Mouse (Mus musculus): ENCODE measurements at regions not wholly inside any gene's neighbourhood (a gene's known extent, or its start where the extent isn't known, plus 50 kb on each side); places are given as distances from the start of the nearest gene placed in this dataset.
A peak's percentile ranks its signal among the peaks of the same experiment; 100 is the strongest.

DNA sequence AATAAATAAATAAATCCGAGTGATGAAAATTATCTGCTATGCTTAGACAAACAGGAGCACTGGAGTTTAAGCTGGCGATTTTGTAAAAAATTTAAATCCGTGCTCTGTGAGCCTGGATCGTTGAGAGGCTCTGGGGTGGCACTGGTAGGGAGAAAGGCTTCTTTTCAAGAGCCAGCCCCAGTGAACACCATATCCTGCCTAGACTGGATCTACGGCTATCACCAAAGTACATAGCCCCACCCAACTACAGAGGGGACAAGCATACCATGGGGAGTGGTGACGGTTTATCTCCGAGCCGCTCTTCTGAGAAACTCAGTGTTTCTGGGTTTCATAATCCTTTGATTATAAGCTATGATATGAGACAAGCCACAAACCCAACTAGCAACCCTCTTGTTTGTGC is 199.0 kb downstream of the Gm11011 start:
- Histone ChIP-seq H3K27me3 (ENCODE audit: control insufficient read depth, insufficient read depth, low read length) (no peaks in the 10 kb centered on the region), H3K9me3 (ENCODE audit: control insufficient read depth, low read length) (no peaks in the 10 kb centered on the region), H3K27ac (replicated peaks) (no peak overlapping the region), H3K9ac (ENCODE audit: low read length) (no peak overlapping the region), H3K4me2 (replicated peaks; ENCODE audit: low read depth) (no peak overlapping the region), H3K4me1 (replicated peaks; ENCODE audit: control insufficient read depth, insufficient read depth) (no peaks in the 10 kb centered on the region), H3K36me3 (ENCODE audit: control insufficient read depth, insufficient read depth, low read length) (no peaks in the 10 kb centered on the region), H3K4me3 (ENCODE audit: low read depth, low read length) (no peak overlapping the region)
- 57% methylated on average over 8 of the region's 8 CpGs for WGBS
- TF ChIP-seq EP300 (optimal IDR thresholded peaks at IDR 0.05) (no peak), CTCF (IDR thresholded peaks at IDR 0.05; ENCODE audit: low read depth) (no peak)
- ATAC-seq (ENCODE audit: low FRiP score, low TSS enrichment) (peak; percentile 54; the same call in 1 of the 2 replicates), DNase-seq (ENCODE audit: low spot score) (no peak)

DNA sequence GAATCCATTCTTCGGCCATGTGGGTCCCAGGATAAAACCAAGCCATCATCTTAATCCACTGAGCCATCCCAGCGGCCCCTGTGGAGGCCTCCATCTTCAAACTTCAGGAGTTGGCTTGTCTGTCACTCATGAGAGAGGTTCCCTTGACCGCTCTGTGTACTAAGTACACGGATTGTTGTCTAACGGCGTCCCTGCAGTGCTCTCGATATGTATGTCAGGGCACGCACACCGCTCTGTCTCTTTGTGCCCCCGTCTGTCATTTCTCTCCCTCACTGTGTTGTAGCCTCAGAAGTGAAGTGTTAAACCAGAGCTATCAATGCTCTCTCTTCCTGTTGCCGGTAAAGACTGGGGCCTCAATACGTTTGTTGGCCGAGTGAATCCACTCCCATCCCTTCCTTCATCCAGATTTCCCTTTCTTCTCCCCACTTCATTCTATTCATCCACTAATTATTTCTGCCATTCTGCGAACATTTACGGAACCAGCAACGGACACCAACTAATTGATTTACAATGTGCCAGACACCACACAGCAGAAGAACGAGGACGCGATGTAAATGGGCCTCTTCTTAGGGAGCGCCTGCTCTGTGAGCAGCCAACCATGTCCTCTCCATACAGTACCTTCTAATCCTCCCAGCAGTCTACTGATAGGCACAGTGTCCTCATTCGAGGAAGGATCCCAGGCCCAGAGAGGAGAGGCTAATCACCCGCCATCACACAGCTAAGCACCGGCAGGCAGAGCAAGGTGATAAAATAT is 199.6 kb downstream of the Gm11011 start:
- no peaks in the 10 kb centered on the region for H3K27me3 ChIP-seq (ENCODE audit: control insufficient read depth, insufficient read depth, low read length)
- no peak overlapping the region for H3K4me3 ChIP-seq (ENCODE audit: low read depth, low read length)
- ATAC-seq (ENCODE audit: low FRiP score, low TSS enrichment) (no peak), DNase-seq (ENCODE audit: low spot score) (no peak)
- 72% methylated on average over 23 of the region's 23 CpGs for WGBS
- no peak overlapping the region for H3K9ac ChIP-seq (ENCODE audit: low read length)
- no peaks in the 10 kb centered on the region for H3K4me1 ChIP-seq (replicated peaks; ENCODE audit: control insufficient read depth, insufficient read depth)
- TF ChIP-seq CTCF (IDR thresholded peaks at IDR 0.05; ENCODE audit: low read depth) = no peak
- no peak for TF ChIP-seq EP300 (optimal IDR thresholded peaks at IDR 0.05)
- H3K4me2 ChIP-seq (replicated peaks; ENCODE audit: low read depth) = no peak overlapping the region
- H3K9me3 ChIP-seq (ENCODE audit: control insufficient read depth, low read length) = no peaks in the 10 kb centered on the region
- H3K27ac ChIP-seq (replicated peaks) = no peak overlapping the region
- no peaks in the 10 kb centered on the region for H3K36me3 ChIP-seq (ENCODE audit: control insufficient read depth, insufficient read depth, low read length)

GRCm38 (mm10) chr2:169383701-169384100 is 203.8 kb downstream of the Gm11011 start:
- Histone ChIP-seq H3K27ac (replicated peaks) (no peak overlapping the region), H3K4me2 (replicated peaks; ENCODE audit: low read depth) (no peak overlapping the region), H3K27me3 (ENCODE audit: control insufficient read depth, insufficient read depth, low read length) (no peaks in the 10 kb centered on the region), H3K9ac (ENCODE audit: low read length) (no peak overlapping the region), H3K36me3 (ENCODE audit: control insufficient read depth, insufficient read depth, low read length) (no peaks in the 10 kb centered on the region), H3K9me3 (ENCODE audit: control insufficient read depth, low read length) (no peaks in the 10 kb centered on the region), H3K4me1 (replicated peaks; ENCODE audit: control insufficient read depth, insufficient read depth) (no peaks in the 10 kb centered on the region), H3K4me3 (ENCODE audit: low read depth, low read length) (no peak overlapping the region)
- ATAC-seq (ENCODE audit: low FRiP score, low TSS enrichment) = no peak
- DNase-seq (ENCODE audit: low spot score) = no peak
- WGBS = 74% methylated on average over 3 of the region's 3 CpGs
- no peak for TF ChIP-seq EP300 (optimal IDR thresholded peaks at IDR 0.05)
- peak; percentile 37 for TF ChIP-seq CTCF (IDR thresholded peaks at IDR 0.05; ENCODE audit: low read depth)

GRCm38 (mm10) chr2:169373069-169373468 is 214.5 kb downstream of the Gm11011 start:
- TF ChIP-seq CTCF (IDR thresholded peaks at IDR 0.05; ENCODE audit: low read depth) = no peak
- TF ChIP-seq EP300 (optimal IDR thresholded peaks at IDR 0.05) = no peak
- Histone ChIP-seq H3K9me3 (ENCODE audit: control insufficient read depth, low read length) (no peaks in the 10 kb centered on the region), H3K4me1 (replicated peaks; ENCODE audit: control insufficient read depth, insufficient read depth) (no peaks in the 10 kb centered on the region), H3K4me3 (ENCODE audit: low read depth, low read length) (no peak overlapping the region), H3K27ac (replicated peaks) (no peak overlapping the region), H3K27me3 (ENCODE audit: control insufficient read depth, insufficient read depth, low read length) (no peaks in the 10 kb centered on the region), H3K36me3 (ENCODE audit: control insufficient read depth, insufficient read depth, low read length) (no peaks in the 10 kb centered on the region), H3K4me2 (replicated peaks; ENCODE audit: low read depth) (no peak overlapping the region), H3K9ac (ENCODE audit: low read length) (no peak overlapping the region)
- DNase-seq (ENCODE audit: low spot score) (no peak), ATAC-seq (ENCODE audit: low FRiP score, low TSS enrichment) (no peak)
- WGBS = 86% methylated on average over 7 of the region's 7 CpGs

DNA sequence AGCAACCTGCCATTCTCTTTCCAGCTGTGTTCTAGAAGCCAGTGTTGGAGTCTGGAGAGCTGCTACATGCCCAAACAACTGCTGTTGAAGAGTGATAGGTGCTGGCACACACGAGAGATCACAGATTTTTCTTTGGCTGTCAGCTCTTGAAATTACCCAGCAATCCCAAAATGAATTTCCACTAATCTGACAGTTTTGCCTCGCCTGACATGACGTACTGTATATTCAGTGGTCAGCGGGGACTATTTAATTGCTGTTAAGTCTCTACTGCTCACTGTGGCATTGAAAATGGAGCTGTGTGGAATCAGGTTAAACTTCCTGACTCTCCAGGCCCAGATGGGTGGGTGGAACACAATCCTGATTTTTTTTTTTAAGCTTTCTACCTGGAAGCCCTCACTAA is 222.5 kb downstream of the Gm11011 start:
- Histone ChIP-seq H3K4me2 (replicated peaks; ENCODE audit: low read depth) (no peak overlapping the region), H3K4me1 (replicated peaks; ENCODE audit: control insufficient read depth, insufficient read depth) (no peaks in the 10 kb centered on the region), H3K36me3 (ENCODE audit: control insufficient read depth, insufficient read depth, low read length) (no peaks in the 10 kb centered on the region), H3K9me3 (ENCODE audit: control insufficient read depth, low read length) (no peaks in the 10 kb centered on the region), H3K27ac (replicated peaks) (no peak overlapping the region), H3K4me3 (ENCODE audit: low read depth, low read length) (no peak overlapping the region), H3K27me3 (ENCODE audit: control insufficient read depth, insufficient read depth, low read length) (no peaks in the 10 kb centered on the region), H3K9ac (ENCODE audit: low read length) (no peak overlapping the region)
- ATAC-seq (ENCODE audit: low FRiP score, low TSS enrichment) (no peak), DNase-seq (ENCODE audit: low spot score) (no peak)
- TF ChIP-seq EP300 (optimal IDR thresholded peaks at IDR 0.05) (no peak), CTCF (IDR thresholded peaks at IDR 0.05; ENCODE audit: low read depth) (no peak)
- 60% methylated on average over 4 of the region's 4 CpGs for WGBS

- H3K36me3 ChIP-seq (ENCODE audit: control insufficient read depth, insufficient read depth, low read length) = no peaks in the 10 kb centered on the region
- H3K4me1 ChIP-seq (replicated peaks; ENCODE audit: control insufficient read depth, insufficient read depth) = no peaks in the 10 kb centered on the region
- peak overlapping the region; percentile 40 for H3K4me2 ChIP-seq (replicated peaks; ENCODE audit: low read depth)
- no peaks in the 10 kb centered on the region for H3K27me3 ChIP-seq (ENCODE audit: control insufficient read depth, insufficient read depth, low read length)
- WGBS = 12% methylated on average over 15 of the region's 15 CpGs
- 0 out of 2 replicates have a peak, but pooled peaks have one; percentile 38 for ATAC-seq (ENCODE audit: low FRiP score, low TSS enrichment)
- no peaks in the 10 kb centered on the region for H3K9me3 ChIP-seq (ENCODE audit: control insufficient read depth, low read length)
- H3K9ac ChIP-seq (ENCODE audit: low read length) = no peak overlapping the region
- no peak overlapping the region for H3K4me3 ChIP-seq (ENCODE audit: low read depth, low read length)
- peak; percentile 65 for DNase-seq (ENCODE audit: low spot score)
- TF ChIP-seq EP300 (optimal IDR thresholded peaks at IDR 0.05) (no peak), CTCF (IDR thresholded peaks at IDR 0.05; ENCODE audit: low read depth) (peak; percentile 76)
- no peak overlapping the region for H3K27ac ChIP-seq (replicated peaks)
Measured at GRCm38 (mm10) chr2:169360272-169360671, 227.3 kb downstream of the Gm11011 start.

All from stomach, postnatal 0 days (tissue).